Comparison of ENCODE assay signal across 25 mouse cellular contexts in the genomic region with DNA sequence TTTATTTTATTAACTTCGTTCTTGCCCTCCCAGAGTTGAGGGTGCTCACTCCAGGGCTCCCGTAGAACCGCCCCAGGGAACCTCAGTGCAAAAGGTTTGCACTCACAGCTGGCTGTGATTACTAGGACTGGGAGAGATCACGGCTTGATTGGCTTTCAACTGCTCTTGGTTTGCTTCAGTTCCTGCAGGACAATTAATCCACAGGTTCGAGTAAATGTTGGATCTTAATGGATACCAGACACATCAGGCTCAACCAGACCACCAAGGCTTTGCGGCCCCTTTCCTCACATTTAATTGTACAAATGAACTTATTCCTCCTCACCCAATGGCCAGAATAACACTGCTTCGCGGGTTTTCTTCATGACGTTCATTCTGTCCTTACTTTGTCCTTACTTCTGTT.
DNase-seq lines count a peak whose midpoint lies in the region; ATAC-seq and TF ChIP-seq lines count a peak whose summit lies in the region.
"Had no signal": no experiment of that assay in that cellular context is flagged by ENCODE, and none has a peak within 500 bp of the region (broad histone marks: within the 10 kb centered on the region; RNA-seq: fewer than 3 reads in every experiment).

No protein-coding gene starts in this region.

- H3K9ac ChIP-seq in limb, embryonic 12.5 days (replicated peaks), result no peak overlapping the region
- no peak overlapping the region for H3K9ac ChIP-seq in stomach, postnatal 0 days (ENCODE audit: low read length)
- no peak overlapping the region for H3K9ac ChIP-seq in heart, adult 2 months (ENCODE audit: low read depth, low read length)
- H3K9ac ChIP-seq: embryonic facial prominence, embryonic 12.5 days; forebrain, embryonic 12.5 days; forebrain, embryonic 15.5 days; hindbrain, embryonic 12.5 days; hindbrain, embryonic 15.5 days had no signal

- peak overlapping the region; percentile 75 for H3K27ac ChIP-seq in embryonic facial prominence, embryonic 10.5 days (replicated peaks)
- no peak overlapping the region for H3K27ac ChIP-seq in limb, embryonic 12.5 days
- H3K27ac ChIP-seq in stomach, postnatal 0 days (replicated peaks), result no peak overlapping the region
- no peak overlapping the region for H3K27ac ChIP-seq in heart, adult 2 months
- H3K27ac ChIP-seq: embryonic facial prominence, embryonic 12.5 days; forebrain, embryonic 12.5 days; forebrain, embryonic 15.5 days; hindbrain, embryonic 12.5 days; hindbrain, embryonic 15.5 days had no signal

- WGBS in embryonic facial prominence, embryonic 10.5 days, result 42% methylated on average over 9 of the region's 9 CpGs
- 15% methylated on average over 9 of the region's 9 CpGs for WGBS in limb, embryonic 12.5 days
- 81% methylated on average over 9 of the region's 9 CpGs for WGBS in stomach, postnatal 0 days
- WGBS in heart, adult 2 months, result 77% methylated on average over 9 of the region's 9 CpGs

- intact Hi-C loops in heart, adult 2 months (cut with DNase I), result no loop called here

- DNase-seq in embryo, embryonic 10 days (ENCODE audit: low spot score), result peak; percentile 55
- no peak for DNase-seq in embryo, embryonic 9.5 days (ENCODE audit: extremely low spot score)
- peak; percentile 78 for DNase-seq in embryonic facial prominence, embryonic 10.5 days (ENCODE audit: low spot score)
- peak; percentile 55 for DNase-seq in forelimb bud, embryonic 11.5 days (ENCODE audit: low read depth, low spot score)
- no peak for DNase-seq in stomach, postnatal 0 days (ENCODE audit: low spot score)
- DNase-seq in lung, postnatal 4 days, result no peak
- DNase-seq in heart, adult 2 months, result no peak
- DNase-seq: adrenal gland, postnatal 10 days; adrenal gland, postnatal 36 days; cerebellum, adult 18-20 months; cerebellum, adult 9-10 months; cerebellum, postnatal 14 days; gastrocnemius, postnatal 10 days; gastrocnemius, postnatal 36 days had no signal

- TF ChIP-seq CTCF in stomach, postnatal 0 days (IDR thresholded peaks at IDR 0.05; ENCODE audit: low read depth), result no peak
- no peak for TF ChIP-seq CTCF in heart, adult 2 months (IDR thresholded peaks at IDR 0.05)

- no peaks in the 10 kb centered on the region for H3K36me3 ChIP-seq in embryonic facial prominence, embryonic 10.5 days (replicated peaks)
- H3K36me3 ChIP-seq in limb, embryonic 12.5 days, result 0 out of 2 replicates have a peak, but pooled peaks cover 4% of the 10 kb centered on the region
- H3K36me3 ChIP-seq in stomach, postnatal 0 days (ENCODE audit: control insufficient read depth, insufficient read depth, low read length), result no peaks in the 10 kb centered on the region
- no peaks in the 10 kb centered on the region for H3K36me3 ChIP-seq in heart, adult 2 months (ENCODE audit: control insufficient read depth, insufficient read depth, low read length)
- H3K36me3 ChIP-seq: embryonic facial prominence, embryonic 12.5 days; forebrain, embryonic 12.5 days; forebrain, embryonic 15.5 days; G1E; hindbrain, embryonic 12.5 days; hindbrain, embryonic 15.5 days had no signal

- peak overlapping the region; percentile 8; the same call in 1 of the 2 replicates for H3K4me2 ChIP-seq in limb, embryonic 12.5 days
- no peak overlapping the region for H3K4me2 ChIP-seq in stomach, postnatal 0 days (replicated peaks; ENCODE audit: low read depth)
- H3K4me2 ChIP-seq: embryonic facial prominence, embryonic 12.5 days; forebrain, embryonic 12.5 days; forebrain, embryonic 15.5 days; heart, embryonic 11.5 days; hindbrain, embryonic 12.5 days; hindbrain, embryonic 15.5 days had no signal

- peaks cover 7% of the 10 kb centered on the region; the same call in 1 of the 2 replicates for H3K9me3 ChIP-seq in embryonic facial prominence, embryonic 10.5 days
- H3K9me3 ChIP-seq in limb, embryonic 12.5 days, result peaks cover 7% of the 10 kb centered on the region
- no peaks in the 10 kb centered on the region for H3K9me3 ChIP-seq in stomach, postnatal 0 days (ENCODE audit: control insufficient read depth, low read length)
- H3K9me3 ChIP-seq: G1E; hindbrain, embryonic 15.5 days had no signal

- H3K27me3 ChIP-seq in embryonic facial prominence, embryonic 10.5 days (replicated peaks; ENCODE audit: low read depth, poor library complexity, severe bottlenecking), result no peaks in the 10 kb centered on the region
- peaks cover 14% of the 10 kb centered on the region for H3K27me3 ChIP-seq in limb, embryonic 12.5 days
- no peaks in the 10 kb centered on the region for H3K27me3 ChIP-seq in stomach, postnatal 0 days (ENCODE audit: control insufficient read depth, insufficient read depth, low read length)
- no peaks in the 10 kb centered on the region for H3K27me3 ChIP-seq in heart, adult 2 months (ENCODE audit: control insufficient read depth, insufficient read depth, low read length)
- H3K27me3 ChIP-seq: CH12.LX; embryonic facial prominence, embryonic 12.5 days; forebrain, embryonic 12.5 days; forebrain, embryonic 15.5 days; hindbrain, embryonic 12.5 days had no signal

- TF ChIP-seq POLR2A in heart, adult 2 months (IDR thresholded peaks at IDR 0.05; ENCODE audit: insufficient read depth, low read depth, low read length), result no peak

- peaks cover 28% of the 10 kb centered on the region for H3K4me1 ChIP-seq in embryonic facial prominence, embryonic 10.5 days
- peaks cover 10% of the 10 kb centered on the region for H3K4me1 ChIP-seq in limb, embryonic 12.5 days (replicated peaks)
- no peaks in the 10 kb centered on the region for H3K4me1 ChIP-seq in stomach, postnatal 0 days (replicated peaks; ENCODE audit: control insufficient read depth, insufficient read depth)
- H3K4me1 ChIP-seq in heart, adult 2 months (ENCODE audit: control insufficient read depth, insufficient read depth, low read length), result no peaks in the 10 kb centered on the region
- H3K4me1 ChIP-seq: forebrain, embryonic 12.5 days; forebrain, embryonic 15.5 days; hindbrain, embryonic 12.5 days; hindbrain, embryonic 15.5 days had no signal

- TF ChIP-seq EP300 in stomach, postnatal 0 days (optimal IDR thresholded peaks at IDR 0.05), result no peak
- TF ChIP-seq EP300 in heart, adult 2 months (IDR thresholded peaks at IDR 0.05; ENCODE audit: insufficient read depth, low read depth, low read length), result no peak

- no peak for ATAC-seq in limb, embryonic 12.5 days (ENCODE audit: insufficient number of reproducible peaks, insufficient read depth, low FRiP score, low TSS enrichment, low read depth)
- ATAC-seq in stomach, postnatal 0 days (ENCODE audit: low FRiP score, low TSS enrichment), result no peak
- ATAC-seq: forebrain, embryonic 15.5 days; Patski had no signal

- H3K79me2 ChIP-seq in heart, adult 2 months (replicated peaks; ENCODE audit: control insufficient read depth, insufficient read depth, low read length), result no peaks in the 10 kb centered on the region

- no peak overlapping the region for H3K4me3 ChIP-seq in embryonic facial prominence, embryonic 10.5 days
- H3K4me3 ChIP-seq in limb, embryonic 12.5 days (replicated peaks), result no peak overlapping the region
- no peak overlapping the region for H3K4me3 ChIP-seq in stomach, postnatal 0 days (ENCODE audit: low read depth, low read length)
- H3K4me3 ChIP-seq in heart, adult 2 months, result no peak overlapping the region
- H3K4me3 ChIP-seq: embryonic facial prominence, embryonic 12.5 days; erythroblast, embryonic 14.5 days; forebrain, embryonic 12.5 days; forebrain, embryonic 15.5 days; hindbrain, embryonic 12.5 days; hindbrain, embryonic 15.5 days had no signal

Comparison
In these comparisons a context has a peak if more than half of its experiments do, and no peak if none do; other contexts are left out.
1. DNase-seq: peak in embryo, embryonic 10 days (single experiment), embryonic facial prominence, embryonic 10.5 days (single experiment) and forelimb bud, embryonic 11.5 days (single experiment); none in embryo, embryonic 9.5 days (single experiment), stomach, postnatal 0 days (single experiment), lung, postnatal 4 days (0 of 2) and heart, adult 2 months (0 of 2).